Mouse (Mus musculus) ES-E14 (cell line): ENCODE measurements around the gene Cebpa. TPM values are rescaled to one million over a fixed set of nuclear protein-coding genes. Genes with fewer than 3 reads are reported as not detected.

Source experiments
- DNase-seq: peaks from one replicate; pipeline ENCODE4 v3.0.0-alpha.2; 2013; ENCODE audit warnings: low read depth, low spot score
- H3K27ac ChIP-seq: 2 replicates; pipeline ENCODE4 v1.5.1; 2012; ENCODE audit warnings: low read depth, mild to moderate bottlenecking, low read length, moderate library complexity, mixed read lengths; ENCODE audit not compliant: poor library complexity, insufficient read depth, severe bottlenecking
- H3K36me3 ChIP-seq: 2 replicates; pipeline ENCODE4 v1.6.1; 2012; ENCODE audit warnings: mild to moderate bottlenecking, low read length, moderate library complexity, mixed read lengths; ENCODE audit not compliant: control insufficient read depth, poor library complexity, insufficient read depth, severe bottlenecking
- H3K4me1 ChIP-seq, 2 experiments: fragments of 150-350 bp in 1 of 2; sonication (generic) in 1 of 2; 2 replicates each; pipeline ENCODE4 v1.6.1; 2012; ENCODE audit warnings: low read length in 2 of 2, mild to moderate bottlenecking in 1 of 2, mixed read lengths in 1 of 2; ENCODE audit not compliant: control insufficient read depth in 2 of 2, insufficient read depth in 2 of 2, poor library complexity in 1 of 2
- H3K4me3 ChIP-seq, 2 experiments: fragments of 150-350 bp in 1 of 2; sonication (generic) in 1 of 2; 2 replicates each; pipeline ENCODE4 v1.5.1; 2012; ENCODE audit warnings: low read length in 2 of 2, low read depth in 1 of 2, mild to moderate bottlenecking in 1 of 2, mixed read lengths in 1 of 2; ENCODE audit not compliant: insufficient read depth in 1 of 2, poor library complexity in 1 of 2, severe bottlenecking in 1 of 2
- H3K9ac ChIP-seq: 2 replicates; pipeline ENCODE4 v1.6.1; 2012; ENCODE audit warnings: low read depth, mild to moderate bottlenecking, low read length, mixed read lengths; ENCODE audit not compliant: poor library complexity, insufficient read depth, severe bottlenecking
- H3K9me3 ChIP-seq: fragments of 150-350 bp; sonication (generic); 2 replicates; pipeline ENCODE4 v1.6.1; 2012; ENCODE audit warnings: low read depth, mild to moderate bottlenecking, low read length; ENCODE audit not compliant: control insufficient read depth, insufficient read depth
- CHD2 ChIP-seq: IDR thresholded peaks from 2 replicates; pipeline ENCODE4 v1.6.1; 2014; ENCODE audit warnings: mild to moderate bottlenecking, low read depth, low read length, inconsistent platforms
- HCFC1 ChIP-seq: IDR thresholded peaks from 2 replicates; pipeline ENCODE4 v1.6.1; 2012; ENCODE audit warnings: low read length, inconsistent platforms, borderline replicate concordance; ENCODE audit not compliant: insufficient read depth
- MAFK ChIP-seq: IDR thresholded peaks from 2 replicates; pipeline ENCODE4 v1.6.1; 2014; ENCODE audit warnings: mild to moderate bottlenecking, low read depth, low read length, inconsistent platforms; ENCODE audit not compliant: insufficient read depth
- ZC3H11A ChIP-seq: IDR thresholded peaks from 2 replicates; pipeline ENCODE4 v1.6.1; 2012; ENCODE audit warnings: low read depth, mild to moderate bottlenecking, inconsistent platforms, low read length, borderline replicate concordance
- ZNF384 ChIP-seq: IDR thresholded peaks from 2 replicates; pipeline ENCODE4 v1.6.1; 2012; ENCODE audit warnings: low read depth, low read length, inconsistent platforms
- in situ Hi-C, 2 experiments: fragments of 600-800 bp; cut with MboI; formaldehyde crosslinking; loops; one replicate each; pipeline ENCODE4 v1.15.1; 2025; ENCODE audit warnings: low sequenced_read_pairs in 2 of 2, inconsistent platforms in 1 of 2; ENCODE audit not compliant: unreplicated experiment in 2 of 2
- total RNA-seq: library from RNA; depleted of rRNA; stranded (reverse); fragments of 300-350 nt; gene quantifications from 2 replicates; pipeline ENCODE4 v1.2.3, GENCODE M21; 2012

Gene Cebpa
- total RNA-seq, 1 experiment: 2.5 TPM

DNA sequence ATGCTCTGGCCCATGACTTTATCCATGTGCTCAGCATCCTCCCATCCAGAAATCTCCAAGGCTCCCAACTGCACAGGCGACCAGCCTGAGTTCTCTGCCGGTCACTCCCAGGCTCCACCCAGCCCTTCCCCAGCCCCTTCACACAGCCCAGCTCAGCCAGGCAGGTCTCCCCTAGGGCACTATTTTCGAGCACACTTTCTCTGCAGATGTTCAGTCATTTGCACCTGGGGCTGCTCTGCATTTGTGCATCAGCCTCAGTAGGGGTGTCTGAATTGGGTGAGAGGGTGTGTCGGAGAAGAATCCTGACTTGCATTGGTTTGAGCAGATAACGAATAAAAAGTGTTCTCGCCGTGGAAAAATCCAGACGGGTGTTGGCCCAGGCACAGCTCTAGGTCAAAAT, 23.4 kb downstream of the Cebpa start:
- no peak overlapping the region for H3K9ac ChIP-seq
- peaks cover 0 to 4% of the 10 kb centered on the region in 2 experiments; a peak in 2 of 4 replicates for H3K4me1 ChIP-seq
- in situ Hi-C loops: no loop called here
- no peak overlapping the region for H3K27ac ChIP-seq
- TF ChIP-seq MAFK (no peak), ZC3H11A (no peak)
- H3K4me3 ChIP-seq: no peak overlapping the region
- no peaks in the 10 kb centered on the region for H3K36me3 ChIP-seq
- H3K9me3 ChIP-seq: no peaks in the 10 kb centered on the region
- DNase-seq: no peak

GRCm38 (mm10) chr7:35143864-35144618, 24.9 kb downstream of the Cebpa start:
- in situ Hi-C loops: no loop called here
- no peaks in the 10 kb centered on the region for H3K36me3 ChIP-seq
- DNase-seq: no peak
- H3K4me1 ChIP-seq: peaks cover 0 to 5% of the 10 kb centered on the region in 2 experiments; a peak in 2 of 4 replicates
- H3K27ac ChIP-seq: no peak overlapping the region
- H3K9me3 ChIP-seq: no peaks in the 10 kb centered on the region
- H3K9ac ChIP-seq: no peak overlapping the region
- TF ChIP-seq MAFK: no peak
- TF ChIP-seq ZNF384: no peak
- TF ChIP-seq ZC3H11A: no peak
- TF ChIP-seq HCFC1: no peak
- no peak for TF ChIP-seq CHD2
- no peak overlapping the region for H3K4me3 ChIP-seq

- Histone ChIP-seq H3K27ac (no peak overlapping the region), H3K4me1 (peaks cover 0 to 5% of the 10 kb centered on the region in 2 experiments; a peak in 2 of 4 replicates), H3K4me3 (no peak overlapping the region), H3K9ac (no peak overlapping the region), H3K36me3 (no peaks in the 10 kb centered on the region), H3K9me3 (no peaks in the 10 kb centered on the region)
- TF ChIP-seq MAFK (no peak), CHD2 (no peak), ZC3H11A (no peak), HCFC1 (no peak), ZNF384 (no peak)
- no peak for DNase-seq
- in situ Hi-C loops: no loop called here
These were observed 26.0 kb downstream of the Cebpa start for GRCm38 (mm10) chr7:35145068-35145467.

DNA sequence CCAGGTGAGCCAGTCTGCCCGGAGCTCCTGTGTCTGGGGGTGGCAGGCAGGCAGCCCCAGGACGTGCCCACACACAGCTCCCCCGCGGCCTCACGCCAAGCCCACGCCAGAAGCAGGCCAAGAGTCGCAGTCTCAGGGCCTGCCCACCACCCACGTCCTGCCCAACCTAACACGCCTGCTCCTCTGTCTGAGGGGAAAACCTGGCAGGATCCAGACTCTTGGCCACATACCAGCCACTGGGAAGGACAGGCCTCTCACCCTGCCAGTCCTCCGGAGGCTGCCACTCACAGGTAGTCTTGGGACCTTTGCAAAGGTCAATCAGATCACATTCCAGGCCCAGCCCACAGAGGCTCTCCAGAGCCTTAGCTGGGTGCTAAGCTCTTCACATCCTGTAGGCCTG, 27.2 kb downstream of the Cebpa start:
- in situ Hi-C loops: no loop called here
- Histone ChIP-seq H3K4me3 (no peak overlapping the region), H3K36me3 (no peaks in the 10 kb centered on the region), H3K27ac (no peak overlapping the region), H3K4me1 (peaks cover 0 to 5% of the 10 kb centered on the region in 2 experiments; a peak in 2 of 4 replicates), H3K9ac (no peak overlapping the region), H3K9me3 (no peaks in the 10 kb centered on the region)
- TF ChIP-seq ZNF384: no peak
- DNase-seq: no peak
